Mouse (Mus musculus) CH12.LX (cell line): ENCODE results near the gene Galk2.

ENCODE experiments used
- CTCF ChIP-seq, 2 experiments: IDR thresholded peaks in 1 of 2; conservative IDR thresholded peaks in 1 of 2; 2 replicates each; pipeline ENCODE4 v1.5.1; 2011 to 2012; ENCODE audit warnings: low read depth in 2 of 2, low read length in 2 of 2, improper control_type of control experiment in 1 of 2, inconsistent platforms in 1 of 2, mild to moderate bottlenecking in 1 of 2, moderate library complexity in 1 of 2
- EP300 ChIP-seq: IDR thresholded peaks from 2 replicates; pipeline ENCODE4 v1.6.1; 2011; ENCODE audit warnings: low read length, improper control_type of control experiment
- IRF4 ChIP-seq: IDR thresholded peaks from 2 replicates; pipeline ENCODE4 v1.6.1; 2014; ENCODE audit warnings: low read depth, mild to moderate bottlenecking, inconsistent platforms, low read length, improper control_type of control experiment
- JUND ChIP-seq: conservative IDR thresholded peaks from 2 replicates; pipeline ENCODE4 v1.6.1; 2011; ENCODE audit warnings: low read depth, low read length, improper control_type of control experiment
- KAT2A ChIP-seq: IDR thresholded peaks from 2 replicates; pipeline ENCODE4 v1.6.1; 2012; ENCODE audit warnings: low read length, improper control_type of control experiment, inconsistent platforms; ENCODE audit not compliant: insufficient replicate concordance
- MAFK ChIP-seq: IDR thresholded peaks from 2 replicates; pipeline ENCODE4 v1.6.1; 2011; ENCODE audit warnings: low read length, improper control_type of control experiment; ENCODE audit not compliant: insufficient replicate concordance
- MXI1 ChIP-seq: IDR thresholded peaks from 2 replicates; pipeline ENCODE4 v1.6.1; 2011; ENCODE audit warnings: mild to moderate bottlenecking, low read depth, low read length, improper control_type of control experiment
- POLR2A ChIP-seq: IDR thresholded peaks from 2 replicates; pipeline ENCODE4 v1.6.1; 2011; ENCODE audit warnings: low read depth, mild to moderate bottlenecking, improper control_type of control experiment, low read length
- TCF12 ChIP-seq: IDR thresholded peaks from 2 replicates; pipeline ENCODE4 v1.6.1; 2014; ENCODE audit warnings: low read depth, mild to moderate bottlenecking, inconsistent platforms, low read length, improper control_type of control experiment
- USF2 ChIP-seq: conservative IDR thresholded peaks from 2 replicates; pipeline ENCODE4 v1.6.1; 2011; ENCODE audit warnings: low read depth, low read length, improper control_type of control experiment
- ZC3H11A ChIP-seq: IDR thresholded peaks from 2 replicates; pipeline ENCODE4 v1.6.1; 2012; ENCODE audit warnings: low read depth, mild to moderate bottlenecking, inconsistent platforms, low read length, improper control_type of control experiment
- ZNF384 ChIP-seq: IDR thresholded peaks from 2 replicates; pipeline ENCODE4 v1.6.1; 2012; ENCODE audit warnings: low read depth, low read length, improper control_type of control experiment, inconsistent platforms

GRCm38 (mm10) chr2:125868301-125868700 lies 9.4 kb downstream of the Galk2 start:
- TF ChIP-seq USF2: no peak
- TF ChIP-seq CTCF (conservative IDR thresholded peaks at IDR 0.05 in 1 of 2, IDR thresholded peaks at IDR 0.05 in 1 of 2; ENCODE audit: low read depth in 2 of 2, low read length in 2 of 2): no peak
- TF ChIP-seq KAT2A: no peak
- TF ChIP-seq POLR2A: no peak
- TF ChIP-seq TCF12: no peak
- no peak for TF ChIP-seq EP300
- TF ChIP-seq MXI1: no peak
- TF ChIP-seq IRF4: no peak
- no peak for TF ChIP-seq ZNF384
- no peak for TF ChIP-seq ZC3H11A
- TF ChIP-seq MAFK: no peak
- no peak for TF ChIP-seq JUND
